Mouse (Mus musculus): ENCODE data around the gene Fam178b.

- no peak for TF ChIP-seq CTCF (IDR thresholded peaks at IDR 0.05; ENCODE audit: control insufficient read depth, insufficient read depth, insufficient read length)
- TF ChIP-seq USF1 (IDR thresholded peaks at IDR 0.05; ENCODE audit: low read depth), result no peak
- TF ChIP-seq FOSL1 (IDR thresholded peaks at IDR 0.05; ENCODE audit: insufficient read depth, low read length, poor library complexity, severe bottlenecking), result no peak
- TF ChIP-seq MYOD1 (IDR thresholded peaks at IDR 0.05; ENCODE audit: control insufficient read depth, insufficient read length, low read depth), result no peak
- no peak for TF ChIP-seq CEBPB (IDR thresholded peaks at IDR 0.05; ENCODE audit: low read depth)
- TF ChIP-seq MYOG (IDR thresholded peaks at IDR 0.05; ENCODE audit: control insufficient read depth, extremely low read depth, insufficient read length), result no peak
- TF ChIP-seq MAX (IDR thresholded peaks at IDR 0.05), result no peak
Measured at GRCm38 (mm10) chr1:36606951-36607350, 76.0 kb downstream of the Fam178b start.

Data from C2C12 (cell line).